Mouse (Mus musculus): Measurements from ENCODE around the gene Dek.

Gene Dek

GRCm38 (mm10) chr13:47106580-47106888 lies 533 bp upstream of the Dek start:
- DNase-seq, result no peak

- DNase-seq, result peak; percentile 62 to 71
These were observed 1.0 kb downstream of the Dek start for GRCm38 (mm10) chr13:47104856-47105541.

GRCm38 (mm10) chr13:47104146-47104545 lies 1.9 kb downstream of the Dek start:
- no peak for DNase-seq

GRCm38 (mm10) chr13:47100587-47100986 lies 5.4 kb downstream of the Dek start:
- no peak for DNase-seq

- no peak for DNase-seq
These were observed 6.7 kb downstream of the Dek start for GRCm38 (mm10) chr13:47099265-47099664.

- DNase-seq, result no peak
These were observed 9.4 kb downstream of the Dek start for GRCm38 (mm10) chr13:47096591-47096990.

GRCm38 (mm10) chr13:47093791-47094190 lies 12.2 kb downstream of the Dek start:
- DNase-seq, result no peak

- no peak for DNase-seq
These were observed 16.7 kb downstream of the Dek start for GRCm38 (mm10) chr13:47089271-47089670.

GRCm38 (mm10) chr13:47088433-47088832 lies 17.6 kb downstream of the Dek start:
- DNase-seq, result no peak

GRCm38 (mm10) chr13:47080905-47081505 lies 25.0 kb downstream of the Dek start:
- peak in 1 of 2 experiments; percentile 13 for DNase-seq

GRCm38 (mm10) chr13:47078799-47079198 lies 27.2 kb downstream of the Dek start:
- no peak for DNase-seq

- no peak for DNase-seq
These were observed 28.6 kb downstream of the Dek start for GRCm38 (mm10) chr13:47077367-47077766.

- no peak for DNase-seq
These were observed 29.8 kb downstream of the Dek start for GRCm38 (mm10) chr13:47076156-47076555.

- no peak for DNase-seq
These were observed 33.5 kb downstream of the Dek start for GRCm38 (mm10) chr13:47072484-47072883.

GRCm38 (mm10) chr13:47071871-47072270 lies 34.1 kb downstream of the Dek start:
- DNase-seq, result no peak

- no peak for DNase-seq
These were observed 35.5 kb downstream of the Dek start for GRCm38 (mm10) chr13:47070329-47071080.

- no peak for DNase-seq
These were observed 39.0 kb downstream of the Dek start for GRCm38 (mm10) chr13:47067001-47067400.

- DNase-seq, result no peak
These were observed 39.5 kb downstream of the Dek start for GRCm38 (mm10) chr13:47066516-47066915.

- DNase-seq, result no peak
These were observed 41.8 kb downstream of the Dek start for GRCm38 (mm10) chr13:47063985-47064760.

GRCm38 (mm10) chr13:47062756-47063155 lies 43.2 kb downstream of the Dek start:
- no peak for DNase-seq

- DNase-seq, result no peak
These were observed 49.2 kb downstream of the Dek start for GRCm38 (mm10) chr13:47056781-47057180.

GRCm38 (mm10) chr13:47056126-47056525 lies 49.9 kb downstream of the Dek start:
- DNase-seq, result no peak

- no peak for DNase-seq
These were observed 52.0 kb downstream of the Dek start for GRCm38 (mm10) chr13:47053971-47054370.

Data from cerebellum, postnatal 10 days (tissue).